Mouse (Mus musculus) left cerebral cortex, adult 11 months (tissue): ENCODE data around the gene Tcn2.
"Not testable (repeated sequence)": the region's sequence is repeated elsewhere in the genome, so short reads cannot be mapped to it uniquely, and the experiment has no call there.

Experiments
- DNase-seq: peaks from one replicate; pipeline ENCODE4 v3.0.0; 2022; ENCODE audit warnings: low spot score

The Tcn2 gene

GRCm38 (mm10) chr11:3931511-3932211 is at the start of gene Tcn2:
Gene Tcn2, minus strand, starts transcription at chr11:3932159.
- peak; percentile 53 for DNase-seq

GRCm38 (mm10) chr11:3981536-3981935 is 49.6 kb upstream of the Tcn2 start:
- DNase-seq = no peak

DNA sequence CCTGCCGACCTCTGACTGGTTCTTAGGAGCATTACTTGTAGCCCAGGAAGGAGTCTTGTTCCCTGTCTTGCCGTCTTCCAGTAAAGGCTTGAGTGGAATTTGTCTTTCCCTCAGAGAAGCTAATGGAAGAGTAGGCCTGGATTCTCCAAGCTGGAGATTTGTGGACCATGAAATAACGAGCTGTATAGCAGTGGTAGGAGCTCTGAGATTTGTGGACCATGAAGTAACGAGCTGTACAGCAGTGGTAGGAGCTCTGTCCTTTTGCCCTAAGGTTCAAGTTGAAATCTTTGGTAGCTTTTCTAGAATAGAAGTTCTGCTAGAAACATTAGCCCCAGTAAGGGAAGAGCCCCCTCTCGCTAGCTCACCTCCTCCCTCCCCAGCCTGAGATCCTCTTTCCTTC is 46.5 kb upstream of the Tcn2 start:
- DNase-seq = no peak

- DNase-seq = no peak
Observed at GRCm38 (mm10) chr11:3976678-3977077, 44.7 kb upstream of the Tcn2 start, which contains the start of gene 4930556J24Rik. Gene 4930556J24Rik, minus strand, starts transcription at chr11:3976778.

DNA sequence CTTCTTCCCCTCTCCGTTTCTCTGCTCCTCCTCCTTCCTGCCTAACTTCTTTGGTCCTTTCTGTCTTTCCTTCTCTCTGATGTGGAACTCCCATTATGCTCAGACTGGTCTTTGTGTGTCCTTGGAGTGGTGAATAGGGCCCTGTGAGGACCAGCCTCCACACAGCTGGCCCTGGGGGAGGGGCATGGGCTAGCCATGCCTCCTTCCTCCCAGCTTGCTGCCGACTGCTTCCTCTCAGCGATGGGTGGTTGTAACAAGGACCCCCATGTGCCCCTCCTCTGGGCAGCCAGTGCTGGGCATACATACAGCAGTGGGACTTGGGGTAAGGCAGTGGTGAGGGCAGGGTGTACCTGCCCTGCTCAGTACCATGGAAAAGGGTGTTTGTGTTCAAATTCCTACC is 42.4 kb upstream of the Tcn2 start:
- DNase-seq = no peak

DNA sequence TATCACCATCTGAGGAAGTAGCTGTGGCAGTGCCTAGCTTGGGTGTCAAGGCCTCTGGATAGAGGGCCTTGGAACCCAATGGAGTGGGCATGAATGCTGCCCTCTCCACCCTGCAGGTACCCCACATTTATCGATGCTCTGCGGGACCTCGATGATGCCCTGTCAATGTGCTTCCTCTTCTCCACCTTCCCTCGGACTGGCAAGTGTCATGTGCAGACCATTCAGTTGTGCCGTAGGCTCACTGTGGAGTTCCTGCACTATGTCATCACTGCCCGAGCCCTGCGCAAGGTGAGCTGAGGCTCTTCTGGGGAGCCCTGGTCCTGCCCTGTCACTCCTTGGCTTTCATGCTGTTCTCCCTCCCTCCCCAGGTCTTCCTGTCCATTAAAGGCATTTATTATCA is 41.1 kb upstream of the Tcn2 start:
- no peak for DNase-seq

- DNase-seq = no peak
Observed at GRCm38 (mm10) chr11:3970361-3970760, 38.4 kb upstream of the Tcn2 start.

DNA sequence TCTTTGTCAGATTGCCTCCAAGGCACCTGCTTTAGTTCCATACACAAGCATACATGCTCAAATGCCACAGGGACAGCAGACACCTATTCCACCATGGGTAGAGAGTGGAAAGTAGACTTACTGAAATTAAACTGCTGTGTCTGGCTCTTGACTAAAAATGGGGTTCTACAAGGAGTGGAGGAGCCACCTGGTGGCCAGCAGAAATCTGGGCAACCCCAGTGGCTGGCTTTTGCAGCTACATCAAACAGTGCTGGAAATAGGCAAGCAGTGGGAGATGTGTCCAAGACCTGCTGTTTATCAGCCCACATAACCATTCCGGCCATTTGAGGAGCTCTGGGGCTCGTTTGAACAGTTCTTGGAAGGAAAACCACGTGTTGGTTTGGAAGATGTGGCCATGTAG is 37.9 kb upstream of the Tcn2 start:
- DNase-seq = no peak

DNA sequence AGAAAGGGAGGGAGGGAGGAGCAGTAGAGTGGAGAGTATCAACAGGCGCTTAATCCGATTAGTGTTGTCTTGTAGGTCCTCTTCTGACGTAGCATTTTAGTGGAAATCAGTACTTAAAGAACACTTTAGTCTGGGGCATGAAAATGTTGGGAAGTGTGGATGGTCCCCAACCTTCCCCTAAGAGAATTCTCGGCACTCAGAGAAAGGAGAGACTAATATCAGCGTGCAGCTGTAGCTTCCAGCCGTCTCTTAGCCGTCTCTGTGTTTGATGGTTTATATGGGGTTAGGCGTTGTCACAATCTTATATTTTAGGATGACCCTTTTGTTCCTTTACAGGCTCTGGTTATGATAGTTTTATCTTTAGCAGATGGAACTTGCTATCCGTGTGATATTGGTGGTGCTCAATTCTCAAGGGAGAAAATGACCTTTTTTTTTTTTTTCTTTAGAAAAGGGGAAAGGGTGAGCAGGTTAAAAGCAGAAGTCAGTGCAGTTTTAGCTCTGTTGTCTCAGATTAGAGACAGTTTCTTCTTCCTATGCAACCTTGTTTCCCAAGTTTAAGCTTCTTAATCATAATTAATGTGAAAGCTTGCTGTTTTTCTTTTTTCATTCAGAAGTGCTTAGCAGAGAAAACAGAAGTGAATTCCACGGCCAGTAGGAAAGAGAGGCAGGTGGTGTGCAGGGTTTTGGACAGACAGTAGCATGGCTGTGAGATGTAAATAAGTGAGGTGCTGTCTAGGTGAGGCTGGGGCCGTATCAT is 32.6 kb upstream of the Tcn2 start:
- no peak for DNase-seq

GRCm38 (mm10) chr11:3963610-3964415 is 31.9 kb upstream of the Tcn2 start, which contains the start of gene Pes1:
Gene Pes1, plus strand, starts transcription at chr11:3963975.
- DNase-seq = peak; percentile 82

GRCm38 (mm10) chr11:3963155-3963554 is 31.2 kb upstream of the Tcn2 start:
- DNase-seq = no peak

- DNase-seq = no peak
Observed at GRCm38 (mm10) chr11:3961761-3962160, 29.8 kb upstream of the Tcn2 start.

GRCm38 (mm10) chr11:3960901-3961300 is 28.9 kb upstream of the Tcn2 start:
- DNase-seq = no peak

DNA sequence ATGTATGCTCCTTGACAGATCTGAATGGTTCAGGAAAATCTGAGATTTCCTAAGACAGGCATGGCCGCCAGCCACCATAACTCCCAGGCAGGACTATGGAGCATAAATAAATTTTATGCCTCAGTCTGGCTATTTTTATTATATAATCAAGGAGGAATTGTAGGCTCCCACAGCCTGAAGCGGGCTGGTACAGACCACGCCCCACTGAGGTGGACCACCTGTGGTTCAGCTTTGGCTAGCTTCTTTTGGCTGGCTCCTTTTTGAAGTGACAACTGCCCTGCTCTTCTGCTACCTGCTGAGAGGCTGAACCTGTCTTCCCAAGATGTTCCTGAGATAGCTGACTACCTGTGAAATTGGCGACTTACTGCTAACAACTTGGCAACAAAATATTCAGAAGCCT is 23.4 kb upstream of the Tcn2 start:
- DNase-seq = not testable (repeated sequence)

DNA sequence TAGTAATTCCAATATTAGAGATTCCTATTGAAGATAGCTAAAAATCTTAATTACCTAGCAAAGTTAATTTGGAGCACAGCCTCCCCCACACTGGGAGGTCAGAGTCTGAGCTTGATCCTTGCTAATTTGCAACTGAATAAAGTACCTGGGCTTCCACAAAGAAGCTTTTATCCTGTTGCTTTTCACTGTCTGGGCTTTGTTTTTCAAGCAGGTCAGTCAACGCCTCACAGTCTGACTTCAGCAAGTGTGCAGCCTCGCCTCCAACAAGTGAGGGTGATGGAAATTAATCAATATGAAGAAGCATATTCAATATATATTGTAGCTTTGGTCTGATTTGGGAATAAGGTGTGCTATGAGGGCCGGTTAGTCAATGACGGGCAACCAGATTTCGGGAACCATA is 22.9 kb upstream of the Tcn2 start:
- not testable (repeated sequence) for DNase-seq

DNA sequence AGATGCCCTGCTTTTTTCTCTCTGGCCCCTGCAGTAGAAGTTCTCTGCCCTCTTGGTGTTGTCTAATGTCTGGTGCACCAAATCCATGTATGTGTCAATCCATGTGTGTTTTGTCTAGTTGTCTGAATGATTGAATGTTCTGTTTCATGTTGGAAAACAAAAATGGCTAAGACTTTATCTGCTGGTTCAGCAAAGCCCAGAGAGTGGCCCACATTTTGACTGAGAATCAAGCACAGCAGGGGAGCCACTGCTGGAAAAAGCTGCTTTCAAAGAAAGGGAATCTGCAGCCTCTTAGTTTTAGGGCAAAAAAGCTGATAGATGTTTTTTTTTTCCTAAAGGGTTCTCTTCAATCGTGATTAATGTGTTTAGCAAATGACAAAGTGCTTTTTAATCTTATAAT is 14.4 kb upstream of the Tcn2 start:
- DNase-seq = no peak

GRCm38 (mm10) chr11:3941371-3941770 is 9.4 kb upstream of the Tcn2 start:
- no peak for DNase-seq

GRCm38 (mm10) chr11:3937321-3937874 is 5.4 kb upstream of the Tcn2 start:
- no peak for DNase-seq

DNA sequence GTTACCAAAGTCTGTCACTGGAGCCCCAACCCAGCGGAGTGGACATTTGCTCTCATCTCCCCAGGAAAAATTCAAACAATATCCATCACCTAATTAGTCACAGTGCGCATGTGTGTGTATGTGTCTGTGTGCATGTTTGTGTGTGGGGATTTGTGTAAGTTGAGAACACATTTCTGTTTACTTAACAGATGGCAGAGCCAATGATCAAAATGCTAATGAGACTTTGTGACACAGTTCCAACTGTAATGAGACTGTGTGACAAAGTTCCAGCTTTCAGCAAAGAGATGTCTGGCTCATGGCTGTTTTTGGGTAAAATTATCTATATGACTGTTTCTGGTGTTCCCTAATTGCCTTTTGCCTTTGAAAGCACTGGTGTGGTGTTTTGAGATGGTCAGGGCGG is 4.4 kb upstream of the Tcn2 start:
- DNase-seq = no peak

DNA sequence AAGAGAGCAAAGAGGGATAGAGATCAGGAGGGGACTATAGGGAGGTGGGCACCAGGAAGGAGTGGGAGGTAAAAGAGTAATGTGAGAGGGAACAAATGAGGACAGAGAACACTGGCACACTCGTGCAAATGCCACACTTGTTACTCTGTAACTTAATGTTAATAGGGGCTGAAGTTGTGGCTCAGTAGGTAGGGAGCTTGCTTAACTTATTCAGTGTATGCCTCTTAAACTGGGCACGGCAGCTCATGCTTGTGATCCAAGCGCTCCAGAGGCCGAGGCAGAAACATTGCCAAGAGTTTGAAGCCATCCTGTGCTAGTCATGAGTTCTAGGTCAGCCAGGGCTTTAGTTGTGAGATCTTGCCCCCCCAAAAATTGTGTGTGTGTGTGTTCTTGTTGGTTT is 3.2 kb upstream of the Tcn2 start:
- DNase-seq = no peak

DNA sequence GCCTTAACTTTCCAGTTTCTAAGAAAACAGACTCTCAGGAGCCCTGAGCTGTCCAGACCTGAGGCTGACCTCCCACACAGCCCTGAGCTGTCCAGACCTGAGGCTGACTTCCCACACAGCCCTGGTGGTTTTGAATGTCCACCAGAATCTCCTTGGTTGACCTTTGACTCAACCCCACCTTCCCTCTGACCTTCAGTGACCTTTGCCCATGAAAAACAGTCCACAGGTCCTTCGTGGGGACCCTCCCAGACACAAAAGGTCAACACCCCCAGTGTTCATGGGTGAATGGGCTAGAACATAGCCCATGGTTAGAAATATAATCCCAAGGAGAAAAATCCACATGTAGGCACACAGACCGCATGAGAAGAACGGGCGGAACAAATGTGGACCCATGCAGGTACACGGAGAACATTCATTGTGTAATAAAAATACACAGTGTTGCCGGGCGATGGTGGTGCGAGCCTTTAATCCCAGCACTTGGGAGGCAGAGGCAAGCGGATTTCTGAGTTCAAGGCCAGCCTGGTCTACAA is 1.9 kb upstream of the Tcn2 start:
- DNase-seq = no peak

DNA sequence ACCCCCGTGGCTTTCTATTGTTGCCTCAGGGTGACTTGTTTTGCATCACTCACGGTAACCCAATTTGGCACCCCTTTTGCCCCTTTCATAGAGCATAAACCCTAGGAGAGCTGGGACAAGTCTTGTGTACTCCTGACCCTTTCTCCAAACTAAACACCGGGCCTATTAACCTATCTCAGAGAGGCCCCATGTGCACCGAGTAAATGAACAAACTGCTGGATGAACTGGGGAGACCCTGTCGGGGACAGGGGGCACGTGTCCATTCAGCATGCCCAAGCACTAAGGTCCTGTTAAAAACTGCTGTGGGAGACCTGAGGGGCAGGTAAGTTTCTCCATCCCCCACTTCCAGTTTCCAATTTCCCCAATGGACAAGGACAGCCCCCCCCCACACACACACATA is 1.0 kb downstream of the Tcn2 start:
- no peak for DNase-seq
